Mouse (Mus musculus) 3134 (cell line): ENCODE measurements around the gene Stk4.

Source experiments
- DNase-seq: peaks from one replicate; pipeline ENCODE4 v3.0.0-alpha.2; 2011; ENCODE audit warnings: low spot score; ENCODE audit not compliant: insufficient read length; ENCODE audit errors: extremely low read depth

Stk4 gene

GRCm38 (mm10) chr2:164123169-164123766, 53.1 kb downstream of the Stk4 start:
- DNase-seq: no peak

GRCm38 (mm10) chr2:164126533-164126955, 56.4 kb downstream of the Stk4 start:
- no peak for DNase-seq

- no peak for DNase-seq
These were observed 57.2 kb downstream of the Stk4 start for GRCm38 (mm10) chr2:164127297-164127696.

GRCm38 (mm10) chr2:164128576-164129411, 58.7 kb downstream of the Stk4 start:
- DNase-seq: no peak

- DNase-seq: no peak
These were observed 61.5 kb downstream of the Stk4 start for GRCm38 (mm10) chr2:164131586-164131985.

- DNase-seq: no peak
These were observed 64.4 kb downstream of the Stk4 start for GRCm38 (mm10) chr2:164134563-164134962.

- DNase-seq: no peak
These were observed 65.2 kb downstream of the Stk4 start for GRCm38 (mm10) chr2:164135367-164135766.

GRCm38 (mm10) chr2:164136393-164136792, 66.3 kb downstream of the Stk4 start:
- no peak for DNase-seq

GRCm38 (mm10) chr2:164137754-164138153, 67.6 kb downstream of the Stk4 start:
- DNase-seq: no peak

- no peak for DNase-seq
These were observed 71.9 kb downstream of the Stk4 start for GRCm38 (mm10) chr2:164142021-164142420.

GRCm38 (mm10) chr2:164144025-164144424, 73.9 kb downstream of the Stk4 start:
- DNase-seq: no peak

GRCm38 (mm10) chr2:164144541-164144940, 74.4 kb downstream of the Stk4 start:
- no peak for DNase-seq

GRCm38 (mm10) chr2:164146556-164146955, 76.4 kb downstream of the Stk4 start:
- DNase-seq: no peak

GRCm38 (mm10) chr2:164150086-164150760, 80.1 kb downstream of the Stk4 start:
- no peak for DNase-seq

GRCm38 (mm10) chr2:164152341-164152740, 82.2 kb downstream of the Stk4 start:
- no peak for DNase-seq

GRCm38 (mm10) chr2:164154007-164154406, 83.9 kb downstream of the Stk4 start:
- no peak for DNase-seq

GRCm38 (mm10) chr2:164156158-164156557, 86.0 kb downstream of the Stk4 start:
- DNase-seq: no peak

GRCm38 (mm10) chr2:164158838-164159237, 88.7 kb downstream of the Stk4 start:
- DNase-seq: no peak

GRCm38 (mm10) chr2:164161515-164162055, 91.5 kb downstream of the Stk4 start:
- DNase-seq: no peak

GRCm38 (mm10) chr2:164164941-164165340, 94.8 kb downstream of the Stk4 start:
- no peak for DNase-seq
